Mouse (Mus musculus): ENCODE measurements around the gene Smad3.

The Smad3 gene

DNA sequence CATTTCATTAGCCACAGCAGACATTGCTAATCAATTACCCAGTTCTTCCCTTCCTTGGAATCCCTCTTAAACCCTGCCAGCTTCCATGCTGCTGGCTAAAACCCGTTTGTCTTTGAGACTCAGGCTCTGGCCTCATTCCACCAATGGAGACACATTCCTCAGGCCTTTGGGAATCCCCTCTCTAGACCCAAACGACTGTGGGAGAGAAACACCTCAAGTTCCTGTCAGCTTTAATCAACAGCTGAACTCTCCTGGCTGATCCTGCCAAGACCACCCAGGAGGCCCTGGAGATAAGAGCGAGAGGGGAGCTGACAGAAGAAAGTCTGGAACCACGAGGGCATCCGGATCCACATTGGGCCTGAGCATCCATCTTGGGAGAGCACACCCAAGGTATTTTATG lies 13.9 kb upstream of the Smad3 start:
- no peak for DNase-seq

GRCm38 (mm10) chr9:63761367-63762094 lies 3.7 kb upstream of the Smad3 start:
- DNase-seq = no peak

GRCm38 (mm10) chr9:63760783-63761182 lies 3.0 kb upstream of the Smad3 start:
- no peak for DNase-seq

DNA sequence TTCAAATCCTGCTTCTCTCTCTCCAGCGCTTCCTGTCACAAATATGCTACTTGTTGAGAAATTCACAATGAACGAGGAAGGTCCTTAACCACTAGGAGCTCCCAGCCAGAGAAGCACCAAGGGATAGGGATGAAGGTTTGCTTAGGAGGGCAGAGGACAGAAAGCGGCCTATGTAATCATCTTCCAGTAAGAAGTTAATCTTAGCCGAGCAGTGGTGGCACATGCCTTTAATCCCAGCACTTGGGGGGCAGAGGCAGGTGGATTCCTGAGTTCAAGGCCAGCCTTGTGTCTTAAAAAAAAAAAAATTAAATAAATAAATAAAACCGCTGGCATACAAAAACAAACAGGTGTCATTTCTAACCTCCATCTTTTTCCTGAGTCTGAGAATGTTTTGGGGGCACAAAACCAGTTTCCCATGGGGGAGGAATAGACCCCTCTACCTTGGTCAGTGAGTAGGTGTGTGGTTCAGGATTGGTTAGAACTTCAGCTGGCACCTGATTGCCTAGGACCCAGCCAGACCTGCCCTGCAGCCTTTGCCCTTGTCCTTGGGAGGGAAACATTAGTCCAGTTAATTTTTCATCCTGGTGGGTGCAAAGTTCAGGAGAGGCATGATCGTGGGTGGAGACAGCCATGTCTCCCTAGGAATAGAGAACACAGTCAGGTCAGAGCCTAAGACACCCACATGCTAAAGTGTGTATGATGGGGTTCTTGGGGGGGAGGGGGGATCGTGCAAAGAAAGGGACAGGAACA lies 2.4 kb upstream of the Smad3 start:
- no peak for DNase-seq

- peak; percentile 87 for DNase-seq
Observed at GRCm38 (mm10) chr9:63758641-63759391, 1.0 kb upstream of the Smad3 start.

GRCm38 (mm10) chr9:63757462-63757772 lies 377 bp downstream of the Smad3 start:
- DNase-seq = no peak

- DNase-seq = peak; percentile 76
Observed at GRCm38 (mm10) chr9:63756581-63757461, 973 bp downstream of the Smad3 start.

GRCm38 (mm10) chr9:63755671-63756543 lies 1.9 kb downstream of the Smad3 start:
- peak; percentile 31 for DNase-seq

- DNase-seq = peak; percentile 60
Observed at GRCm38 (mm10) chr9:63754556-63755510, 3.0 kb downstream of the Smad3 start.

DNA sequence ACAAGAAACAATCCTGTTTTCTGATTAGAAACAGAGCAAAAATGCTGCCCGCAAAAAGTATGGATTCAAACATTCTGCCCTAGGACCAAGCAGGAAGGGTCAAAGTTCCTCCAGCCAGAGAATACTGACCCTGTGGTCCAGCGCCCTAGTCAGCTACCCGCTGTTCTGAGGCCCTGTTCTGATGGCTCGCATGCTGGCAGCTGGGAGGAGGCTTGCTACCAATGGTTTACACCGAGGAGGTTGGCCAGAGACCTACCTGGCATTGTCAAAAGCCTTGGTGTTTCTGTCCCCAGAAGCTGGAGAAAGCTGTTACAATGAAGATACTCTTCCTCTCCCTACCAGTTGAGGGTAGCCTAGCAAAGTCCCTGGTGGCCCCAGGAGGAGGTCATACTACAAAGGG lies 3.8 kb downstream of the Smad3 start:
- no peak for DNase-seq

- no peak for DNase-seq
Observed at GRCm38 (mm10) chr9:63753359-63753758, 4.4 kb downstream of the Smad3 start.

- no peak for DNase-seq
Observed at GRCm38 (mm10) chr9:63752576-63752975, 5.2 kb downstream of the Smad3 start.

DNA sequence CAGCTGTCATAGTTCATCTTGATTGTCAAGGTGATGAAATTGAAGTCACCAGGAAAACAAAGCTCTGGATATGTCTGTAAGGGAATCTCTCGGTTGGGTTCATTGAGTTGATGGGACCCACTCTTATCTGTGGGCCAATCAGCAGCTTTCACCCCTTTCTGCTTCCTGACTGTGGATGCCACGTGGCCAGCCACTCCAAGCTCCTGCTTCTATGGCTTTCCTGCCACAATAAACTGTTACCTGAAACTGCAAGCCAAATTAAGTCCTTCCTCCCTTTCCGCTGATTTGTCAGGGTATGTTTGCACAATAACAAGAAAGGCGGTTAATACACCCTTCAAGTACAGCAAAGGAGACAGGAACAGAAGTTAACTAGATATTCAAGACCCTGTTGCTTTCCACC lies 6.5 kb downstream of the Smad3 start:
- DNase-seq = no peak

GRCm38 (mm10) chr9:63750360-63750974 lies 7.3 kb downstream of the Smad3 start:
- no peak for DNase-seq

DNA sequence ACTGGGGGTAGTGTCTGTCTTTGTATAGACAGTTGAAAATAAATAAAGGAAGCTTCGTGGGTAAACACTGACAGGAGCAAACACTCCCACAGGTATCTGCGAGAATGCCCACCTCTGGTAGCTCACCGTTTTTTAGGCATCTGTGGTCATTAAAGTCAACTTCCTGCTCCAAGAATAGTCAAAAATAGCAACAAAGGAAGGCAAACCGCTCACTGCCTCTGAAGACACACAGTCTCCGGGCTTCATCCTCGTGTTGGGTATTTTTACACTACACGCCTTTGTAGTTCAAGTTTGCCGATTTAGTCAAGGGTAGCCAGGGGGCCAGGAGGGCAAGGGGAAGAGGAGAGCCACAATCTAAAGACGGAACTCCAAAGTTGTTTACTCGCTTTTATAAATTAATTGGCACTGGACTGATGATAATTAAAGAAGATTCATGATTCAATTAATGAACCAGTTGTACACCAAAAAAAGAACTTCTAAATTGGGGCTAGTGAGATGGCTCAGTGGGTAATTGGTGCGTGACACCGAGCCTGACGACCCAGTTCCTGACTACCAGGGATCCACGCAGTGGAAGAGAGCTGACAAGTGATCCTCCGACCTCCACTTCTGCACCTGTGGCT lies 8.4 kb downstream of the Smad3 start:
- DNase-seq = peak; percentile 35

DNA sequence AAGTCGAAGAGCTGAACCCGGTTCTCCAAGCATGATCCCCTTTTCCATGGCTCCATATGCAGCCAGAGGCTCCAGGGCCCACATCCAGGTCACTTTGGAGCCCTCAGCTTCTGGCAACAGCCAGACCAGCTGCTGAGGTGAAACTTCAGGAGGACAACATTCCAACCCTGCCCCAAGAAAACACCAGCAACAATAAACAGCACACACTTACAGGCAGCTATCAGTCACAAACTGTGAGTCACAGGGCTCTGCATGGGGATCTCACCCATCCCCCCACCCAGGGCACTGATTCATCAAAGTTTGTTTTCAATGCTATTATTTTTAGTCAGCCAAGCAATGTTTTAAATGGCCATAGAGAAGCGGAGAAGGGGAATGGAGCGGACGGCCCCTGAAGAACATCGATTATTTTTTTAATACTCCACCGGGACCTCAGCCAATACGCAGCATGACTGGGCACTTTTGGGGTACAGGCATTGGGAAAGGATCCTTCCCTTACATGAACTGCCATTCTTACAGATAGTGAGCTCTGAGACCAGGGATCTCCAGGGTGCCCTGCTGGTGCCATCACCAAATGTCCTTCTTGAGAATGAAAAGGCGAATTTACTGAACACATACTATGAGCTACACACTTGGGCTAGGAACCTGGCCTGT lies 10.0 kb downstream of the Smad3 start:
- DNase-seq = no peak

DNA sequence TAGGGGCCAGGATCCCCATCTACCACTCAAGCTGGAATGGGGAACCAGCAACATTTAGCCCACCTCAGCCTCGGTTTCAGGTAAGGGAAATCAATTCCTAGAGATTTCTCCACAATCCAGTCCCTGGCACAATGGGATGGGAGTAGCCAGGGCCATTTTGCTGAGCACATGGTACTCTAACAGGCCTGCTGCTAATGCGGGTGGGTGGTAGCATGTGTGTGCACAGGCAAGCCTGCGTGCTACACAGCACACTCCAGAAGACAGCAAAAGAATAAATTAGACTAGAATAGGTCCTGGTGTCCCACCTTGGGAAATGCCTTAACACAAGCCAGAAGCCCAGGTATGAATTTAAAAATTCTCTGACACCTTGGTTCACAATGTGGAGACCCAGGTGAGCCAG lies 10.8 kb downstream of the Smad3 start:
- DNase-seq = no peak

- no peak for DNase-seq
Observed at GRCm38 (mm10) chr9:63745821-63746632, 11.8 kb downstream of the Smad3 start.
